Mouse (Mus musculus) liver, postnatal 0 days (tissue): Measurements from ENCODE around the gene Vps39.

Source experiments
- CTCF ChIP-seq: sonication (generic); IDR thresholded peaks from 2 replicates; pipeline ENCODE4 v1.5.1; 2016; ENCODE audit warnings: antibody characterized with exemption, low read depth
- EP300 ChIP-seq: IDR thresholded peaks from 2 replicates; pipeline ENCODE4 v1.6.1; 2016; ENCODE audit warnings: antibody characterized with exemption, low read depth, mild to moderate bottlenecking

DNA sequence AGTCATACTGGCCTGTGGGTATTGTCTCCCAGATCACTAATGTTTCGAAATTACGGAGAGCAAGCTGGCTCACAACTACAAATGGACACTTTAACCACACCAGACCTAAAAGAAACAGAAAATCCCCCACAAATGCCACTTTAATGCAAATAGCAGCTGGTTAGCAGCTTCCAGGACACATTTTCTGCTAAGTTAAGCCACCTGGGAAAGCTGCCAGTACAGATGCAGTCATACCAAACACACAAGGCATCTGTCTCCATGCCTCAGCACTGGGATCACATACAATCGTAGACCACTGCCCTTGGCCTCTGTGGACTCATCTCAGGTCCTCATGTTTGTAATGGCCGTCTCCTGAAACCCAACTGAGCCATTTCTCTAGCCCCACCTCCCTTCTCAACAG, 21.4 kb downstream of the Vps39 start:
- TF ChIP-seq CTCF (no peak), EP300 (no peak)
